Mouse (Mus musculus) pancreas, adult 10 weeks (tissue): ENCODE results near the gene Cldn3. TPM values are rescaled to one million over a fixed set of nuclear protein-coding genes. Genes with fewer than 3 reads are reported as not detected.

Experiments
- polyA plus RNA-seq: library from polyadenylated mRNA; stranded (reverse); fragments of 350-450 nt; fragmentation: Illumina TruSeq; extraction: RNeasy Lipid Tissue Mini Kit (QIAGEN cat#74804); gene quantifications from one replicate; pipeline ENCODE4 v1.2.3, GENCODE M21; 2015; ENCODE audit warnings: low read depth, low replicate concordance; ENCODE audit not compliant: insufficient read depth

Gene Cldn3
- 25.9 TPM for polyA plus RNA-seq

GRCm38 (mm10) chr5:134985633-134986297 lies at the start of gene Cldn3:
Cldn3 (plus strand) TSS chr5:134986214.

GRCm38 (mm10) chr5:134946857-134947255 lies 39.2 kb upstream of the Cldn3 start, which contains the start of gene Cldn4:
Cldn4 (minus strand) TSS chr5:134946934.

GRCm38 (mm10) chr5:135008671-135009589 lies 22.9 kb downstream of the Cldn3 start, which contains the start of gene Abhd11:
Abhd11 (plus strand) TSS chr5:135009152.

GRCm38 (mm10) chr5:135023344-135024173 lies 37.5 kb downstream of the Cldn3 start, which contains the start of gene Stx1a:
Stx1a (plus strand) TSS chr5:135023482.

Other genes with a start within 250 kb of the Cldn3 start
- 38.7 TPM for gene Eln, start 238.9 kb upstream of the Cldn3 start, polyA plus RNA-seq
- not detected for gene Tmem270, start 79.5 kb upstream of the Cldn3 start, polyA plus RNA-seq
- gene Cldn13, start 70.7 kb upstream of the Cldn3 start, polyA plus RNA-seq, result not detected
- 2.3 TPM for gene Mettl27, start 53.8 kb upstream of the Cldn3 start, polyA plus RNA-seq
- 3.9 TPM for gene Cldn4, start 39.3 kb upstream of the Cldn3 start, polyA plus RNA-seq
- gene Abhd11, start 22.9 kb downstream of the Cldn3 start, polyA plus RNA-seq, result 23.5 TPM
- 5.5 TPM for gene Stx1a, start 37.3 kb downstream of the Cldn3 start, polyA plus RNA-seq
- 7.2 TPM for gene Dnajc30, start 78.0 kb downstream of the Cldn3 start, polyA plus RNA-seq
- 23.0 TPM for gene Bud23, start 78.7 kb downstream of the Cldn3 start, polyA plus RNA-seq
- 0.74 TPM for gene Vps37d, start 92.1 kb downstream of the Cldn3 start, polyA plus RNA-seq
- 31.5 TPM for gene Mlxipl, start 103.7 kb downstream of the Cldn3 start, polyA plus RNA-seq
- 4.1 TPM for gene Tbl2, start 163.4 kb downstream of the Cldn3 start, polyA plus RNA-seq
- gene Bcl7b, start 182.1 kb downstream of the Cldn3 start, polyA plus RNA-seq, result 10.6 TPM
- 13.8 TPM for gene Baz1b, start 201.1 kb downstream of the Cldn3 start, polyA plus RNA-seq